Mouse (Mus musculus) effector memory CD4-positive, alpha-beta T cell, adult 7 months (primary cell): ENCODE measurements around the gene Vmn2r53. TPM values are rescaled to one million over a fixed set of nuclear protein-coding genes. Genes with fewer than 3 reads are reported as not detected.

Source experiments
- polyA plus RNA-seq: library from polyadenylated mRNA; unstranded; fragments of 100-300 nt; shearing (Covaris generic); gene quantifications from one replicate; pipeline ENCODE4 v1.2.1, GENCODE M21; 2017

Vmn2r53 gene
- 0.11 TPM for polyA plus RNA-seq

DNA sequence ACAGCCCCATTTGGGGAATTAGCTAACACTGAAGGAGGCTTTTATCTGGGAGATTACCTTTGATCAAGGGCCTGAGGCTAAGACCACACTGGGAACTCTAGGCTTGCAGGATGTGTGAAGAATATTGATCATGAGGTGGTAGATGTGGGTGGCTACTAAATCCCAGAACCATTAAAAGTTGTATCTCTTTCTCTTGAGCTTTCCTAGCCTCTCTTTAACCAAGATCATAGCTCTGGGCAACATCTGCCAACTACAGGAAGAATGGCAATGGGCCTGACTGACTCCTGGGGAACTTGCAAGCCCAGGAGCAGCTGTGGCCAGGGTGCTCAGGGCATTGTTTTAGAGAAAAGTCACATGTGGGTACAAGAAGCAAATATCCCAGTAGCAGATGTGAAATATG is at the start of gene Vmn2r53:
Gene Vmn2r53 (minus strand): TSS at position 101 of the 400 bp plus-strand sequence.

GRCm38 (mm10) chr7:12640219-12640618 is 31.6 kb upstream of the Vmn2r53 start, which contains the start of gene Vmn2r54:
Gene Vmn2r54, minus strand, starts transcription at chr7:12640319.

Other genes starting within 250 kb of the Vmn2r53 start
- gene Vmn1r84, start 239.5 kb downstream of the Vmn2r53 start, polyA plus RNA-seq: not detected
- 1.9 TPM for gene Zfp551, start 186.0 kb downstream of the Vmn2r53 start, polyA plus RNA-seq
- gene Zfp606, start 130.5 kb downstream of the Vmn2r53 start, polyA plus RNA-seq: 2.3 TPM
- gene 2900092C05Rik, start 96.3 kb downstream of the Vmn2r53 start, polyA plus RNA-seq: not detected
- not detected for gene Vmn2r54, start 31.5 kb upstream of the Vmn2r53 start, polyA plus RNA-seq
- not detected for gene Vmn2r55, start 76.2 kb upstream of the Vmn2r53 start, polyA plus RNA-seq
- not detected for gene Vmn2r56, start 126.2 kb upstream of the Vmn2r53 start, polyA plus RNA-seq
- gene Zscan18, start 194.8 kb upstream of the Vmn2r53 start, polyA plus RNA-seq: 14.1 TPM
- 6.6 TPM for gene Zfp329, start 210.1 kb upstream of the Vmn2r53 start, polyA plus RNA-seq
- gene Zfp110, start 226.0 kb upstream of the Vmn2r53 start, polyA plus RNA-seq: 97.7 TPM